In genomic region chr12:4082132-4083001, GRCm38 (mm10) we compare ENCODE assay signal across 8 mouse cellular contexts. TPM values are rescaled to one million over a fixed set of nuclear protein-coding genes. Genes with fewer than 3 reads are reported as not detected.
A peak's percentile ranks its signal among the peaks of the same experiment; 100 is the strongest.
DNase-seq lines count a peak whose midpoint lies in the region; ATAC-seq lines count a peak whose summit lies in the region.

Dnajc27 (plus strand) TSS chr12:4082583.

- H3K27ac ChIP-seq in hindbrain, embryonic 15.5 days (replicated peaks): peak within 1 kb of the TSS; percentile 99

- peak within 1 kb of the TSS; percentile 81 for H3K9ac ChIP-seq in hindbrain, embryonic 15.5 days

- H3K4me1 ChIP-seq in hindbrain, embryonic 15.5 days (replicated peaks): peaks cover 19% of the 10 kb centered on the region

- ATAC-seq in hindbrain, embryonic 15.5 days (ENCODE audit: low FRiP score, low read depth): peak; percentile 96

- peaks cover 14% of the 10 kb centered on the region; the same call in 1 of the 2 replicates for H3K36me3 ChIP-seq in hindbrain, embryonic 15.5 days

- no peaks in the 10 kb centered on the region for H3K27me3 ChIP-seq in hindbrain, embryonic 15.5 days

- H3K9me3 ChIP-seq in hindbrain, embryonic 15.5 days: no peaks in the 10 kb centered on the region

- DNase-seq in T-cell, adult 2 months (ENCODE audit: low spot score): peak; percentile 94
- DNase-seq in cerebellum, postnatal 36 days: peak; percentile 96 to 99
- peak; percentile 97 to 98 for DNase-seq in frontal cortex, postnatal 36 days (ENCODE audit: low spot score in 2 of 2)
- DNase-seq in left cerebral cortex, adult 11 months (ENCODE audit: low spot score): peak; percentile 93
- DNase-seq in lung, postnatal 4 days: peak; percentile 94
- DNase-seq in retina, postnatal 7 days (ENCODE audit: low read depth, low spot score): peak; percentile 92
- DNase-seq in urinary bladder, adult 2 months (ENCODE audit: low spot score): peak; percentile 84

- H3K4me2 ChIP-seq in hindbrain, embryonic 15.5 days: peak within 1 kb of the TSS; percentile 62

- H3K4me3 ChIP-seq in hindbrain, embryonic 15.5 days: peak within 1 kb of the TSS; percentile 74

- 5% methylated on average over 59 of the region's 59 CpGs for WGBS in hindbrain, embryonic 15.5 days

RNA-seq across cellular contexts. Expression of gene Dnajc27, which starts in this region (rescaled TPM):
- 22.0 and 22.2 TPM in 2 replicates for polyA plus RNA-seq in hindbrain, embryonic 15.5 days (2015; fragmentation: Nextera tagmentation; extraction: Ambion mirVana)
- polyA plus RNA-seq in urinary bladder, adult 2 months (2012; rRNA removed): 10.3 and 10.4 TPM in 2 replicates

Comparison
In these comparisons a context has a peak if more than half of its experiments do, and no peak if none do; other contexts are left out.
1. Peak in every context shown above with its lines: DNase-seq, ATAC-seq, H3K4me3 ChIP-seq and H3K27ac ChIP-seq.